In genomic region chr1:136051465-136051864, GRCm38 (mm10) we compare ENCODE assay signal across 8 mouse cellular contexts. TPM values are rescaled to one million over a fixed set of nuclear protein-coding genes. Genes with fewer than 3 reads are reported as not detected.
DNase-seq lines count a peak whose midpoint lies in the region; TF ChIP-seq lines count a peak whose summit lies in the region.

No protein-coding gene starts in this region.

- H3K4me1 ChIP-seq in lung, adult 2 months (ENCODE audit: control insufficient read depth, insufficient read depth, low read length): no peaks in the 10 kb centered on the region

- DNase-seq in MN1 (ENCODE audit: low spot score): peak; percentile 63
- DNase-seq in cerebellum, adult 8-10 months: peak; percentile 67
- DNase-seq in forelimb bud, embryonic 11.5 days (ENCODE audit: low read depth, low spot score): peak; percentile 85
- peak; percentile 29 for DNase-seq in heart, postnatal 25 days (ENCODE audit: low spot score)
- DNase-seq in layer of hippocampus, adult 11-12 months (ENCODE audit: low spot score): peak; percentile 85
- DNase-seq in lung, adult 2 months: peak; percentile 39
- DNase-seq in ovary, adult 18-20 months (ENCODE audit: low spot score): peak; percentile 40
- DNase-seq in urinary bladder, adult 2 months (ENCODE audit: low spot score): peak; percentile 22

- 0% methylated on average over 6 of the region's 6 CpGs for WGBS in lung, adult 2 months

- no peak for TF ChIP-seq POLR2A in lung, adult 2 months (IDR thresholded peaks at IDR 0.05; ENCODE audit: borderline replicate concordance, extremely low read depth, low read depth, low read length)

- no peak overlapping the region for H3K4me3 ChIP-seq in lung, adult 2 months (replicated peaks; ENCODE audit: extremely low read depth, low read depth, low read length)

- intact Hi-C loops in heart, postnatal 25 days (cut with DNase I): loop anchor here (1.0 to 10.0 kb wide), 3 partner anchors 116 to 403 kb away; partner anchors contain the start of gene Mroh3

- TF ChIP-seq CTCF in lung, adult 2 months (IDR thresholded peaks at IDR 0.05; ENCODE audit: insufficient read depth, low read length): peak; percentile 60; the same call in 1 of the 2 replicates

RNA-seq across cellular contexts. Expression of gene Ascl5, which starts 0.9 kb away (rescaled TPM):
- not detected for total RNA-seq in heart, postnatal 25 days (2021)
- not detected in 2 replicates for polyA plus RNA-seq in lung, adult 2 months (2012; rRNA removed)
- not detected in 2 replicates for polyA plus RNA-seq in urinary bladder, adult 2 months (2012; rRNA removed)

RNA-seq across cellular contexts. Expression of gene Cacna1s, which starts 1.1 kb away (rescaled TPM):
- total RNA-seq in heart, postnatal 25 days (2021): 1 to 10 TPM; 3.6 to 3.7 TPM
- polyA plus RNA-seq in lung, adult 2 months (2012; rRNA removed): 2.9 and 7.5 TPM in 2 replicates
- 0.08 and 0.27 TPM in 2 replicates for polyA plus RNA-seq in urinary bladder, adult 2 months (2012; rRNA removed)

RNA-seq across cellular contexts. Expression of gene Tmem9, which starts 43.5 kb away (rescaled TPM):
- total RNA-seq in heart, postnatal 25 days (2021): 10 to 100 TPM; 14.6 to 15.8 TPM
- polyA plus RNA-seq in lung, adult 2 months (2012; rRNA removed): 56.4 and 73.2 TPM in 2 replicates
- polyA plus RNA-seq in urinary bladder, adult 2 months (2012; rRNA removed): 52.4 and 55.4 TPM in 2 replicates

RNA-seq across cellular contexts. Expression of gene Igfn1, which starts 45.3 kb away (rescaled TPM):
- under 1 TPM in 1 of 2 experiments, not detected in 1; 0.20 TPM for total RNA-seq in heart, postnatal 25 days (2021)
- polyA plus RNA-seq in lung, adult 2 months (2012; rRNA removed): 0.05 TPM in 1 of 2 replicates, not detected in the other
- not detected in 2 replicates for polyA plus RNA-seq in urinary bladder, adult 2 months (2012; rRNA removed)

Comparison
In these comparisons a context has a peak if more than half of its experiments do, and no peak if none do; other contexts are left out.
1. DNase-seq: peak in every context shown above with its lines; median percentile 85 in forelimb bud, embryonic 11.5 days; 85 in layer of hippocampus, adult 11-12 months; 67 in cerebellum, adult 8-10 months; 63 in MN1; 40 in ovary, adult 18-20 months; 39 in lung, adult 2 months; 29 in heart, postnatal 25 days; 22 in urinary bladder, adult 2 months.